Mouse (Mus musculus) erythroblast, embryonic 14.5 days (primary cell): ENCODE results near the gene Sh3d21.

Experiments
- GATA1 ChIP-seq: IDR thresholded peaks from 2 replicates; pipeline ENCODE4 v1.6.1; 2012; ENCODE audit warnings: low read length, inconsistent platforms, mixed read lengths
- TAL1 ChIP-seq: IDR thresholded peaks from 3 replicates; pipeline ENCODE4 v1.6.1; 2012; ENCODE audit warnings: low read length, inconsistent platforms, mixed read lengths

- TF ChIP-seq GATA1 (no peak), TAL1 (no peak)
These were observed 50.0 kb downstream of the Sh3d21 start for GRCm38 (mm10) chr4:126113243-126113642.
